8 mouse cellular contexts compared by ENCODE assay signal in the genomic region with DNA sequence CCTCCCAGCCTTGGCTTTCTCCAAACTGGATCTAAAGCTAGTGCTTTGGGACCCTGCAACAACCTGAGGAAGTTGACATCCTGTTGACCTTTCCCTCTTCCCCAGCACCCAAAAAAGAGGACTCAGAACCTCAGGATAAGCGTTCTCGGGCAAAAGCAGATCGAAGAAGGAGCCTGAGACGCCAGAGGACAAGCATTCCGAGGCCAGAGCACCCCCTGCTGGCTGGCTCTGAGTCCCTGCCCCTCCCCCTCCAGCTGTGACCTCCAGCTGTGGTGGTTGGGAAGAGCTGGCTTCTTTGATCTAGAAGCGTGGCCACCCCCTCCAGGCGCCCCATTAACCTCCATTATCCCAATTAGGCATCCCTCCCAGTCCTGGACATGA. TPM values are rescaled to one million over a fixed set of nuclear protein-coding genes. Genes with fewer than 3 reads are reported as not detected.
DNase-seq lines count a peak whose midpoint lies in the region; ATAC-seq and TF ChIP-seq lines count a peak whose summit lies in the region.

No protein-coding gene starts in this region.

- peak overlapping the region; percentile 95 for H3K4me3 ChIP-seq in gastrocnemius, adult 2 months
- H3K4me3 ChIP-seq in hindbrain, postnatal 0 days (ENCODE audit: low read length) = peak overlapping the region; percentile 54

- peak overlapping the region; percentile 95 for H3K27ac ChIP-seq in gastrocnemius, adult 2 months
- peak overlapping the region; percentile 43 for H3K27ac ChIP-seq in hindbrain, postnatal 0 days

- no peaks in the 10 kb centered on the region for H3K36me3 ChIP-seq in hindbrain, postnatal 0 days (ENCODE audit: insufficient read depth, low read length)

- ATAC-seq in common myeloid progenitor, adult 5-6 weeks (replicated peaks; ENCODE audit: low read depth, poor library complexity, severe bottlenecking) = peak; percentile 55
- peak; percentile 67; the same call in 1 of the 2 replicates for ATAC-seq in hindbrain, postnatal 0 days
- peak; percentile 85 for ATAC-seq in megakaryocyte progenitor cell, adult 5-6 weeks (replicated peaks; ENCODE audit: poor library complexity)

- H3K9me3 ChIP-seq in hindbrain, postnatal 0 days (ENCODE audit: low read length) = no peaks in the 10 kb centered on the region

- H3K4me1 ChIP-seq in hindbrain, postnatal 0 days (ENCODE audit: insufficient read depth, low read length) = 0 out of 2 replicates have a peak, but pooled peaks cover 6% of the 10 kb centered on the region

- intact Hi-C loops in gastrocnemius, adult 2 months (cut with DNase I) = loop anchor here (2.0 to 5.0 kb wide), 3 partner anchors 22 to 140 kb away; no protein-coding TSS in a partner anchor
- intact Hi-C loops in left cerebral cortex, postnatal 10 days (cut with DNase I) = no loop called here

- H3K9ac ChIP-seq in hindbrain, postnatal 0 days (replicated peaks; ENCODE audit: low read length) = peak overlapping the region; percentile 56

- peak; percentile 87 for DNase-seq in R1 (ENCODE audit: low read depth, low spot score)
- peak; percentile 93 for DNase-seq in gastrocnemius, adult 2 months
- DNase-seq in hindbrain, postnatal 0 days (ENCODE audit: low spot score) = peak; percentile 89
- DNase-seq in left cerebral cortex, postnatal 10 days (ENCODE audit: extremely low spot score in 1 of 2, low spot score in 2 of 2) = peak; percentile 45 to 91
- peak; percentile 81 to 84 for DNase-seq in right cerebral cortex, postnatal 10 days (ENCODE audit: low spot score in 2 of 2)
- DNase-seq in urinary bladder, postnatal 25 days (ENCODE audit: low spot score) = peak; percentile 86

- peak overlapping the region; percentile 99 for H3K4me2 ChIP-seq in hindbrain, postnatal 0 days (ENCODE audit: low read depth, low read length)

- TF ChIP-seq CTCF in gastrocnemius, adult 2 months (IDR thresholded peaks at IDR 0.05) = no peak; the same call in 1 of the 2 replicates
- TF ChIP-seq CTCF in hindbrain, postnatal 0 days (IDR thresholded peaks at IDR 0.05; ENCODE audit: low read depth) = peak; percentile 83

- H3K27me3 ChIP-seq in hindbrain, postnatal 0 days (ENCODE audit: insufficient read depth, low read length) = no peaks in the 10 kb centered on the region

- 0% methylated on average over 7 of the region's 7 CpGs for WGBS in hindbrain, postnatal 0 days

RNA-seq across cellular contexts. Expression of a gene that starts 10.2 kb away (rescaled TPM):
- total RNA-seq in common myeloid progenitor, adult 5-6 weeks (2017) = not detected in 2 replicates
- not detected for total RNA-seq in gastrocnemius, adult 2 months (2021)
- 0.11 and 0.31 TPM in 2 replicates for total RNA-seq in hindbrain, postnatal 0 days (2014; rRNA removed)
- polyA plus RNA-seq in hindbrain, postnatal 0 days (2015; fragmentation: Nextera tagmentation; extraction: Ambion mirVana) = 0.38 and 0.40 TPM in 2 replicates
- total RNA-seq in left cerebral cortex, postnatal 10 days (2021) = under 1 TPM; 0.26 to 0.39 TPM
- total RNA-seq in megakaryocyte progenitor cell, adult 5-6 weeks (2015) = not detected in 2 replicates
- not detected in 2 replicates for total RNA-seq in megakaryocyte progenitor cell, adult 5-6 weeks (2017)

RNA-seq across cellular contexts. Expression of a gene that starts 26.6 kb away (rescaled TPM):
- 111 and 199 TPM in 2 replicates for total RNA-seq in common myeloid progenitor, adult 5-6 weeks (2017)
- total RNA-seq in gastrocnemius, adult 2 months (2021) = 1 to 10 TPM; 5.7 to 7.8 TPM
- 19.4 and 25.4 TPM in 2 replicates for total RNA-seq in hindbrain, postnatal 0 days (2014; rRNA removed)
- 31.4 and 36.4 TPM in 2 replicates for polyA plus RNA-seq in hindbrain, postnatal 0 days (2015; fragmentation: Nextera tagmentation; extraction: Ambion mirVana)
- 10 to 100 TPM; 20.2 to 30.8 TPM for total RNA-seq in left cerebral cortex, postnatal 10 days (2021)
- 103 and 110 TPM in 2 replicates for total RNA-seq in megakaryocyte progenitor cell, adult 5-6 weeks (2015)
- 141 and 151 TPM in 2 replicates for total RNA-seq in megakaryocyte progenitor cell, adult 5-6 weeks (2017)

RNA-seq across cellular contexts. Expression of a gene that starts 28.8 kb away (rescaled TPM):
- total RNA-seq in common myeloid progenitor, adult 5-6 weeks (2017) = 65.3 and 87.3 TPM in 2 replicates
- total RNA-seq in gastrocnemius, adult 2 months (2021) = 10 to 100 TPM; 23.0 to 25.1 TPM
- 24.7 and 26.0 TPM in 2 replicates for total RNA-seq in hindbrain, postnatal 0 days (2014; rRNA removed)
- polyA plus RNA-seq in hindbrain, postnatal 0 days (2015; fragmentation: Nextera tagmentation; extraction: Ambion mirVana) = 3.0 and 3.5 TPM in 2 replicates
- total RNA-seq in left cerebral cortex, postnatal 10 days (2021) = 10 to 100 TPM; 23.1 to 26.4 TPM
- 62.0 and 63.9 TPM in 2 replicates for total RNA-seq in megakaryocyte progenitor cell, adult 5-6 weeks (2015)
- 46.4 and 52.9 TPM in 2 replicates for total RNA-seq in megakaryocyte progenitor cell, adult 5-6 weeks (2017)

RNA-seq across cellular contexts. Expression of a gene that starts 45.6 kb away (rescaled TPM):
- 40.0 and 50.8 TPM in 2 replicates for total RNA-seq in common myeloid progenitor, adult 5-6 weeks (2017)
- total RNA-seq in gastrocnemius, adult 2 months (2021) = 10 to 100 TPM; 15.6 to 16.0 TPM
- total RNA-seq in hindbrain, postnatal 0 days (2014; rRNA removed) = 56.5 and 58.0 TPM in 2 replicates
- polyA plus RNA-seq in hindbrain, postnatal 0 days (2015; fragmentation: Nextera tagmentation; extraction: Ambion mirVana) = 78.8 and 79.8 TPM in 2 replicates
- total RNA-seq in left cerebral cortex, postnatal 10 days (2021) = 10 to 100 TPM; 48.0 to 53.3 TPM
- 26.5 and 28.4 TPM in 2 replicates for total RNA-seq in megakaryocyte progenitor cell, adult 5-6 weeks (2015)
- 56.4 and 58.5 TPM in 2 replicates for total RNA-seq in megakaryocyte progenitor cell, adult 5-6 weeks (2017)

RNA-seq across cellular contexts. Expression of a gene that starts 51.2 kb away (rescaled TPM):
- 219 and 289 TPM in 2 replicates for total RNA-seq in common myeloid progenitor, adult 5-6 weeks (2017)
- total RNA-seq in gastrocnemius, adult 2 months (2021) = 100 to 1,000 TPM; 232 to 252 TPM
- 119 and 139 TPM in 2 replicates for total RNA-seq in hindbrain, postnatal 0 days (2014; rRNA removed)
- polyA plus RNA-seq in hindbrain, postnatal 0 days (2015; fragmentation: Nextera tagmentation; extraction: Ambion mirVana) = 531 and 540 TPM in 2 replicates
- 100 to 1,000 TPM; 344 to 355 TPM for total RNA-seq in left cerebral cortex, postnatal 10 days (2021)
- 345 and 346 TPM in 2 replicates for total RNA-seq in megakaryocyte progenitor cell, adult 5-6 weeks (2015)
- total RNA-seq in megakaryocyte progenitor cell, adult 5-6 weeks (2017) = 343 and 379 TPM in 2 replicates

Comparison
In these comparisons a context has a peak if more than half of its experiments do, and no peak if none do; other contexts are left out.
1. Peak in every context shown above with its lines: DNase-seq, ATAC-seq, H3K4me3 ChIP-seq and H3K27ac ChIP-seq.